Mouse (Mus musculus) adrenal gland, postnatal 36 days (tissue): ENCODE results near the gene Dido1. TPM values are rescaled to one million over a fixed set of nuclear protein-coding genes. Genes with fewer than 3 reads are reported as not detected.
A peak's percentile ranks its signal among the peaks of the same experiment; 100 is the strongest.

Experiments used
- DNase-seq, 2 experiments: peaks; one replicate each; pipeline ENCODE4 v3.0.0; 2021; ENCODE audit warnings: mixed read lengths in 1 of 2
- total RNA-seq, 2 experiments: library from RNA; stranded (reverse); gene quantifications; 2 replicates each; pipeline ENCODE4 v1.2.3; 2021

Gene Dido1
- total RNA-seq, 2 experiments from 2014 or later, result 38.7 to 40.7 TPM

- no peak for DNase-seq
Observed at GRCm38 (mm10) chr2:180684031-180684430, 25.8 kb downstream of the Dido1 start.

GRCm38 (mm10) chr2:180683524-180683923 is 26.3 kb downstream of the Dido1 start:
- no peak for DNase-seq

- DNase-seq, result no peak
Observed at GRCm38 (mm10) chr2:180681225-180681624, 28.6 kb downstream of the Dido1 start.

- DNase-seq, result peak; percentile 49 to 67
Observed at GRCm38 (mm10) chr2:180678609-180679140, 31.1 kb downstream of the Dido1 start.

- no peak for DNase-seq
Observed at GRCm38 (mm10) chr2:180676706-180677105, 33.1 kb downstream of the Dido1 start.

- DNase-seq, result no peak
Observed at GRCm38 (mm10) chr2:180662008-180662407, 47.8 kb downstream of the Dido1 start.

- no peak for DNase-seq
Observed at GRCm38 (mm10) chr2:180660521-180660920, 49.3 kb downstream of the Dido1 start.

- DNase-seq, result peak in 1 of 2 experiments; percentile 41
Observed at GRCm38 (mm10) chr2:180659353-180660150, 50.2 kb downstream of the Dido1 start.

- DNase-seq, result no peak
Observed at GRCm38 (mm10) chr2:180658381-180658780, 51.4 kb downstream of the Dido1 start.

- DNase-seq, result peak; percentile 74 to 79
Observed at GRCm38 (mm10) chr2:180657394-180658013, 52.3 kb downstream of the Dido1 start.

- DNase-seq, result no peak
Observed at GRCm38 (mm10) chr2:180655150-180655549, 54.6 kb downstream of the Dido1 start.

- DNase-seq, result no peak
Observed at GRCm38 (mm10) chr2:180654666-180655065, 55.1 kb downstream of the Dido1 start.

GRCm38 (mm10) chr2:180646841-180647240 is 63.0 kb downstream of the Dido1 start:
- DNase-seq, result no peak

- DNase-seq, result no peak
Observed at GRCm38 (mm10) chr2:180643626-180644025, 66.2 kb downstream of the Dido1 start.

GRCm38 (mm10) chr2:180642555-180643260 is 67.1 kb downstream of the Dido1 start, which contains the start of gene Tcfl5:
Gene Tcfl5 (minus strand): TSS chr2:180642708.
- DNase-seq, result no peak

GRCm38 (mm10) chr2:180641576-180642554 is 67.9 kb downstream of the Dido1 start:
- DNase-seq, result no peak

- DNase-seq, result no peak
Observed at GRCm38 (mm10) chr2:180611882-180612281, 97.9 kb downstream of the Dido1 start.

GRCm38 (mm10) chr2:180610283-180610682 is 99.5 kb downstream of the Dido1 start:
- DNase-seq, result no peak
